Mouse (Mus musculus) heart, embryonic 14.5 days (tissue): Measurements from ENCODE around the gene Mras. TPM values are rescaled to one million over a fixed set of nuclear protein-coding genes. Genes with fewer than 3 reads are reported as not detected.
A peak's percentile ranks its signal among the peaks of the same experiment; 100 is the strongest.

ENCODE experiments used
- ATAC-seq: fragments of 200-750 bp; cut with Nextera tagmentation; 2 replicates; pipeline ENCODE4 v1.8.0; 2017; ENCODE audit warnings: low read depth, moderate TSS enrichment; ENCODE audit not compliant: insufficient number of reproducible peaks, insufficient read depth, low FRiP score
- H3K27ac ChIP-seq, 2 experiments: fragments of 200-500 bp in 1 of 2; fragments of 300-500 bp in 1 of 2; sonication (generic) in 1 of 2; replicated peaks in 1 of 2; 2 replicates each; pipeline ENCODE4 v1.5.1; 2012 to 2014; ENCODE audit warnings: low read depth in 2 of 2, low read length in 2 of 2, control low read depth in 1 of 2, mild to moderate bottlenecking in 1 of 2, mixed read lengths in 1 of 2; ENCODE audit not compliant: control insufficient read depth in 1 of 2, insufficient read depth in 1 of 2
- H3K27me3 ChIP-seq: fragments of 300-500 bp; sonication (generic); 2 replicates; pipeline ENCODE4 v1.6.1; 2014; ENCODE audit warnings: mild to moderate bottlenecking, low read length, control low read depth; ENCODE audit not compliant: control insufficient read depth, insufficient read depth
- H3K36me3 ChIP-seq: fragments of 300-500 bp; sonication (generic); 2 replicates; pipeline ENCODE4 v1.6.1; 2014; ENCODE audit warnings: mild to moderate bottlenecking, control low read depth, low read length, mixed read lengths; ENCODE audit not compliant: control insufficient read depth, insufficient read depth
- H3K4me1 ChIP-seq, 2 experiments: fragments of 200-500 bp in 1 of 2; fragments of 300-500 bp in 1 of 2; sonication (generic) in 1 of 2; 2 replicates each; pipeline ENCODE4 v1.6.1; 2012 to 2014; ENCODE audit warnings: low read length in 2 of 2, control low read depth in 1 of 2, mixed read lengths in 1 of 2; ENCODE audit not compliant: control insufficient read depth in 2 of 2, insufficient read depth in 2 of 2
- H3K4me2 ChIP-seq: fragments of 300-500 bp; sonication (generic); 2 replicates; pipeline ENCODE4 v1.6.1; 2014; ENCODE audit warnings: mild to moderate bottlenecking, low read length
- H3K4me3 ChIP-seq, 2 experiments: fragments of 200-500 bp in 1 of 2; fragments of 300-500 bp in 1 of 2; sonication (generic) in 1 of 2; 2 replicates each; pipeline ENCODE4 v1.5.1; 2012 to 2014; ENCODE audit warnings: low read length in 2 of 2, mild to moderate bottlenecking in 2 of 2, control low read depth in 1 of 2, low read depth in 1 of 2, moderate library complexity in 1 of 2; ENCODE audit not compliant: control insufficient read depth in 1 of 2, insufficient read depth in 1 of 2
- H3K9ac ChIP-seq: fragments of 300-500 bp; sonication (generic); 2 replicates; pipeline ENCODE4 v1.6.1; 2014; ENCODE audit warnings: mild to moderate bottlenecking, low read length
- H3K9me3 ChIP-seq: fragments of 300-500 bp; sonication (generic); 2 replicates; pipeline ENCODE4 v1.6.1; 2016; ENCODE audit warnings: low read length, control low read depth; ENCODE audit not compliant: control insufficient read depth
- WGBS: fragments of 180-500 bp; shearing (Covaris S2); extraction: QIAGEN DNeasy Blood & Tissue Kit; methylation state at CpG from one replicate; pipeline ENCODE4 v1.1.7; 2014; 5-methylcytosine and 5-hydroxymethylcytosine counted together
- polyA plus RNA-seq: library from polyadenylated mRNA; unstranded; fragments of >200 nt; fragmentation: Nextera tagmentation; extraction: Ambion mirVana; gene quantifications from 2 replicates; pipeline ENCODE4 v1.2.1, GENCODE M21; 2014

The Mras gene
- 12.4 and 13.0 TPM in 2 replicates for polyA plus RNA-seq

DNA sequence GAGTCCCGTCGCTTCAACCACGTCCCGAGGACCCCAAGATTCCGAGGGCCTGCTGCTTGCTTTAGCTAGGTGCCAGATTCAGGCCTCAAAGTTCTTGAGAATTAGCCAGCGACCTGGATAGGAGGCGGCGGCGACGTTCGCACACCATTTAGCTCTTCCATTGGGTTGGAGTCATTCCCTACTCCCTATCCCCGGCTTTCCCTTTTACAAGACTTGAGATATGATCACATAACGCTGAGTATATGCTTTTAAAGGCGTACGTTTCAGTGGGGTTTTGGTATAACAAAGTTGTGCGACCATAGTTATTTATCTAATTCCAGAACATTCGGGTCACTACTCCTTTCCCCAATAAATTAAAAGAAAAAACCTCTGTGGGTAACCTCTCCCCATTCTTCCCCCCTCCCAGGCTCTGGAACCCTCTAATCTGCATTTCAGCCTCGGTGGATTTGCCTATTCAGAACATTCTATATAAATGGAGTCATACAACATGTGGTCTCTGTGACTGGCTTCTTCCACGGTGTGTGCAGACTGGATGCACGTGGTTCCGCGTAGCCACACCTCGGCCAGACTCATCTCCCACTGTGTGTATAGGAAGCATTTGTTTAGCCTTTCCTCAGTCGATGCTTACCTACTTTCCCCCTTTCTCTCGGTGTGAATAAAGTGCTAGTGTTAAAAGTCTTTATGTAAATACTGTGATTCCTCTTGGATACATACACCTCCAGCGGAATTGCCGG is at the start of gene Mras:
Gene Mras, minus strand, starts transcription at position 351 of the 734 bp plus-strand sequence.
- 14% methylated on average over 27 of the region's 27 CpGs for WGBS
- Histone ChIP-seq H3K4me1 (peaks cover 13% of the 10 kb centered on the region in 2 experiments), H3K36me3 (no peaks in the 10 kb centered on the region), H3K4me2 (peak within 1 kb of the TSS; percentile 94), H3K4me3 (peak within 1 kb of the TSS; percentile 84 to 85), H3K9ac (peak within 1 kb of the TSS; percentile 88), H3K27ac (peak within 1 kb of the TSS; percentile 5 to 73; a peak in 3 of 4 replicates), H3K27me3 (peaks cover 12% of the 10 kb centered on the region), H3K9me3 (no peaks in the 10 kb centered on the region)
- no peak for ATAC-seq

DNA sequence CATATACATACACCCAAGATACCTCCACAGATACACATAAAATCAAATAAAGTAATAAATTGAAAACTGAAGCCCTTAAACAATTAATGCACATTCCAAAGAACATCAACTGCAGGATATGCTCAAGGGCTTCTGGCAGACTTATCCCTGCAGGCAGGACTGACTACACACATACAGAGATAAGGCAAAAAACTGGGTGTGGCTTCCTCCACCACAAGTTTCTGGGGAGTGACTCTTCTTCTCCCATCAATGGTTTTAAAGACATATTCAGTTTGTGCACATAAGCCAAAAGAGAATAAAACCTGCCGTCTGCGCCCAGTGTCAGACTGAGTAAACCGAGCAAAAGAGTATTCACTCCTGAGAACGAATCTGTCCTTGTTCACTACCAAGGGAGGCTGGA is 48.0 kb upstream of the Mras start:
- Histone ChIP-seq H3K27me3 (no peaks in the 10 kb centered on the region), H3K4me3 (no peak overlapping the region), H3K4me1 (peaks cover 0 to 5% of the 10 kb centered on the region in 2 experiments; a peak in 1 of 4 replicates), H3K9me3 (no peaks in the 10 kb centered on the region), H3K27ac (no peak overlapping the region), H3K9ac (no peak overlapping the region), H3K4me2 (no peak overlapping the region), H3K36me3 (peaks cover 71% of the 10 kb centered on the region)
- no peak for ATAC-seq
- WGBS, result 92% methylated on average over 4 of the region's 4 CpGs

DNA sequence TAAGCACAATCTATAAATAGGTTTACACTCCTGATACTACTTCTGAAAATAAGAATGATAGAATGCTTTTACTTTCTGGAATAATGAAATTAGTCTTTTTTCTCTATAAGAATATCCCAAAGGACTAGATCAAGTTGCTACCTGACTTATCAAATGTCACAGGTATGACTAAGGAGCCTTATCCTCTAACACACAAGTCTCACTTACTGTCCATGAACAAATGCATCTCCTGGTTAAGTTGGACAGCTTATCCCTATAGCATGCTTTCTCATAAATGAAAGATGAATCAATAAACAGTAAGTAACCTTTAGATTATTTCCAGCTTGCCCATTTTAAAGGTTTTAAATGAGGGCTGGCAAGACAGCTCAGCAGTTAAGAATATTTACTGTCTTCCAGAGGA is 47.5 kb upstream of the Mras start:
- no peak overlapping the region for H3K4me3 ChIP-seq
- ATAC-seq, result no peak
- H3K9ac ChIP-seq, result no peak overlapping the region
- H3K4me2 ChIP-seq, result no peak overlapping the region
- H3K36me3 ChIP-seq, result peaks cover 66% of the 10 kb centered on the region
- peaks cover under 1 to 5% of the 10 kb centered on the region in 2 experiments; a peak in 2 of 4 replicates for H3K4me1 ChIP-seq
- H3K27ac ChIP-seq, result no peak overlapping the region
- no peaks in the 10 kb centered on the region for H3K9me3 ChIP-seq
- H3K27me3 ChIP-seq, result no peaks in the 10 kb centered on the region

DNA sequence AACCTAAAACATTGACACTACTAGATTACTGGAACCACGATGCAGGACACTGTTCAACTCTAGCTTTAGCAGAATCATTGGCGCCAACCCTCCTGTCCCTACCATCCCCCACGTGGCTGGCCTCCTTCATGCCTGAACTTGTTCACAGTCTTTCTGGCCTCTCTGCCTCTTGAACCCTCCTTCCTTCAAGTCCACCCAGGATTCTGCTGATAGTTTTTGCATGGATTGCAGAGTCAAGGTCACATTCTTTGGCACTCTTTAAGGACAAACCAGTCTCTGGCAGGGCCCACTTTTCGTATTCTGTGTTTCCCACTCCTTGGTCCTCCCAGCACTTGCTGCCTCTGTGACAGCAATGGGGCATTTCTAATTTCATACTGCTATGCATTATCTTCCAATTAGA is 46.0 kb upstream of the Mras start:
- WGBS, result 69% methylated on average over 4 of the region's 4 CpGs

DNA sequence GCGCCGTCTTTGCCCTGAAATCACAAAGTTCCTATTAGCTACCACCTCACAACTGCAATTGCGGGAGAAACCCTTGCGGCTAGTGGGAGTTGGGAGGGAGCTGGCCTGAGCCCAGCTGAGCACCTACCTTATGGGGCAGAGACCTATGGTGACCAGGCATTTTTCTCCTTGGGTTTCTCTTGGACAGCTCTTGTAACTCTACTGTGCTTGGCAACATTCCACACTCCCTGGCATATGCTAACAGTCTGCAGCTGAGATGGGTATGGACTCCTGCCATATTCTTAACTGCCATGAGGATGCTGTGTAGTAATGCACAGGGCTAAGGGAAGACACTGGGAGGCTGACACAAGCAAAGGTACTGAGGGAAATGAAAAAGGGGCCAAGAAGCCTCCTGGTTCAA is 43.6 kb upstream of the Mras start:
- Histone ChIP-seq H3K27ac (no peak overlapping the region), H3K4me1 (peaks cover 2 to 9% of the 10 kb centered on the region in 2 experiments; a peak in 2 of 4 replicates), H3K4me2 (no peak overlapping the region), H3K36me3 (peaks cover 41% of the 10 kb centered on the region), H3K9ac (no peak overlapping the region), H3K9me3 (no peaks in the 10 kb centered on the region), H3K4me3 (no peak overlapping the region), H3K27me3 (no peaks in the 10 kb centered on the region)
- WGBS, result 91% methylated on average over 4 of the region's 4 CpGs
- no peak for ATAC-seq

More for the DNA sequence above, 46.0 kb upstream of the Mras start:
- no peaks in the 10 kb centered on the region for H3K9me3 ChIP-seq
- no peak for ATAC-seq
- H3K9ac ChIP-seq, result no peak overlapping the region
- no peak overlapping the region for H3K4me2 ChIP-seq
- peaks cover 2 to 9% of the 10 kb centered on the region in 2 experiments; a peak in 2 of 4 replicates for H3K4me1 ChIP-seq
- H3K27ac ChIP-seq, result no peak overlapping the region
- peaks cover 57% of the 10 kb centered on the region for H3K36me3 ChIP-seq
- no peaks in the 10 kb centered on the region for H3K27me3 ChIP-seq
- no peak overlapping the region for H3K4me3 ChIP-seq

DNA sequence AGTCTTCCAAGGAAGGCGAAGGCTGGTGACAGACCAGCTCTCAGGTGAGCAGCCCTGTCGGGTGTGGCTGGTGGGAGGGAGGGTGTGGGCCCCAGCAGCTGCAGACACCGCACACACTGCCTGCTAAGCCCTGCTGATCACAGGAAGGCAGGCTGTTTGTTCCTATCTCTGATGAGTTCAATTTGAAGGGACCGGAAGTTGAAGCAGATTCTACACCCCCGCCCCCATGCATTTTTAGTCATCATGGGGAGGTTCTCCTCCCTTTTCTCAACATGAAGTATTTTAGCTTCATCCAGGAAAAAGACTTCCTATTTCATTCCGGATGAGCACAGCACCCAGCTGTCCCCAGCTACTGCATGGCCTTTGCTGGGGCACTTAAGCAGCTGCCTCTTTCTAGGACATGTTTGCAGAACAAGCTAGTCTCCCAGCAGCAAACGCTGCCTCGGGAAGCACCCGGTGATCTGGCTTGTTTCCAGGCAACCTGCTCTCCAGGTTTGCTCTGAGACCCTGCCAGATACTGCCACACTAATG is 42.1 kb upstream of the Mras start:
- Histone ChIP-seq H3K9ac (no peak overlapping the region), H3K4me2 (no peak overlapping the region), H3K4me3 (no peak overlapping the region), H3K27ac (no peak overlapping the region), H3K27me3 (no peaks in the 10 kb centered on the region), H3K4me1 (peaks cover 2 to 9% of the 10 kb centered on the region in 2 experiments; a peak in 2 of 4 replicates), H3K36me3 (peaks cover 48% of the 10 kb centered on the region), H3K9me3 (no peaks in the 10 kb centered on the region)
- 59% methylated on average over 9 of the region's 9 CpGs for WGBS
- no peak for ATAC-seq

DNA sequence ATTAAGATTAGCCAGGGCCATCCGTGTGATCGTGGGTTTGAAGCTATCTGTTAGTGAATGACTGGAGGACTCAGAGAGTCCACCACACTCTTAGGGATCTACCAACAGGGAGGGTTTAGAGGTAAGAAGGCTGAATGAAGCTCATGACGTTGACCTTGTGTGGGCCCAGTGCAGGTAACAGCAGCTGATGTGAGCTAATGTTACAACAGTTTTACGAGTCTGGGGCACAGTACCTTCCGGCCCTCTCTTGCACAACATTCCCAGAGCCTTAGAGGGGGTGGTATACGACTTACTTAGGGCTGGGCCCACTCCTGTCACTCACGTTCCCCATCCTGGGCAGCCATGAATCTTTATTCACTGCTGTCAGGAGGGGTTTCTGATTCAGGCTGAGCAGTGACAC is 34.2 kb upstream of the Mras start:
- H3K36me3 ChIP-seq, result peaks cover 18% of the 10 kb centered on the region
- H3K4me3 ChIP-seq, result no peak overlapping the region
- H3K4me1 ChIP-seq, result no peaks in the 10 kb centered on the region
- WGBS, result 79% methylated on average over 7 of the region's 7 CpGs
- no peaks in the 10 kb centered on the region for H3K27me3 ChIP-seq
- ATAC-seq, result no peak
- no peak overlapping the region for H3K4me2 ChIP-seq
- no peaks in the 10 kb centered on the region for H3K9me3 ChIP-seq
- H3K27ac ChIP-seq, result no peak overlapping the region
- H3K9ac ChIP-seq, result no peak overlapping the region
